ENCODE assay signal across 8 mouse cellular contexts in the genomic region with DNA sequence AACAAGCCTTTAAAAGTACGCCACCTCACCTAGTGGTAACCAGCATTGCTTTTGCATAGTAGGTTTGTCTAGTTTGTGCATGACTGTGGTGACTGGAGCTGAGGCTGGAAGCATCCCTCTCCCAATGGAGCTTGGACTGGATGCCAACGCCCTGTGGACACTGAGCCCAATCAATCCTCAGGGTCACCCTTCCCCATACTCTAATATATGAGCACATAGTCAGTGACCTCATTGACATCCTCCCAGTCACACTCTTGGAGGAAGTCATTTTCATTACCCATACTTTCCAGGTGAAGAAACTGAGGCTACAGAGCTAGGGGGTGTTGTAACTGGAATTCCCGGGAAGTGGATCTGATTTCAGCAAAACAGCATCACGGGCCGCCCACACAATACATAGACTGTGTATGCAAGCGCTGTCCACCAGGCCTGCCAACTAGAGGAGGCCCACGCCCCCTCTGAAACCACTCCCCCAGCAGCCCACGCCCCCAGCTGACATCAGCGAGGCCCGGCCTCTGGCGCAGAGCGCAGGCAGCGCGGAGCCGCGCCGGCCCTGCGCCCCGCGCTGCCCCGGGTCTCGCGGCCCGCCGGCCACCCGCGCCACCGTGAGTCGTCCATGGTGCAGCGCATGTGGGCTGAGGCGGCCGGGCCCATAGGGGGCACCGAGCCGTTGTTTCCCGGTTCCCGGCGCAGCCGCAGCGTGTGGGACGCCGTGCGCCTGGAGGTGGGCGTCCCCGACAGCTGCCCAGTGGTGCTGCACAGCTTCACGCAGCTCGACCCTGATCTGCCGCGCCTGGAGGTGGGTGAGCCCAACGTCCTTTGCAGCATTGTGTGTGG. TPM values are rescaled to one million over a fixed set of nuclear protein-coding genes. Genes with fewer than 3 reads are reported as not detected.
DNase-seq lines count a peak whose midpoint lies in the region; ATAC-seq and TF ChIP-seq lines count a peak whose summit lies in the region.

No protein-coding gene starts in this region.

- WGBS in hindbrain, embryonic 13.5 days: 4% methylated on average over 44 of the region's 49 CpGs

- no peaks in the 10 kb centered on the region for H3K36me3 ChIP-seq in hindbrain, embryonic 13.5 days

- no peak for DNase-seq in Patski (ENCODE audit: low read depth, low spot score)
- DNase-seq in cerebellum, postnatal 10 days: peak; percentile 91 to 94
- peak; percentile 77 for DNase-seq in frontal cortex, postnatal 14 days (ENCODE audit: low spot score in 2 of 2)
- peak; percentile 89 to 90 for DNase-seq in layer of hippocampus, postnatal 36 days
- peak; percentile 96 for DNase-seq in lung, postnatal 36 days
- peak; percentile 93 for DNase-seq in right cerebral cortex, adult 18-20 months
- DNase-seq in urinary bladder, postnatal 10 days (ENCODE audit: low spot score): peak; percentile 56

- in situ Hi-C loops in Patski (cut with MboI; ENCODE audit: low pct_unique_long_range_greater_than_20kb): no loop called here

- POLR2A ChIA-PET in Patski (lab: Charles Lee): interaction anchor here (1.0 to 1.8 kb wide), 6 partner anchors 8 to 16 kb away, joined by 3 to 6 read pairs (median 3); no protein-coding TSS in a partner anchor

- ATAC-seq in Patski: peak; percentile 77
- ATAC-seq in hindbrain, embryonic 13.5 days (ENCODE audit: low FRiP score): peak; percentile 86

- CTCF ChIA-PET in Patski (lab: Charles Lee): interaction anchor here (1.1 kb wide), 1 partner anchor 44 kb away, joined by 3 read pairs; no protein-coding TSS in a partner anchor

- H3K4me3 ChIP-seq in hindbrain, embryonic 13.5 days: peak overlapping the region; percentile 58

- H3K27ac ChIP-seq in hindbrain, embryonic 13.5 days: peak overlapping the region; percentile 93

- peaks cover 100% of the 10 kb centered on the region for H3K4me1 ChIP-seq in hindbrain, embryonic 13.5 days (replicated peaks)

- no peaks in the 10 kb centered on the region for H3K9me3 ChIP-seq in hindbrain, embryonic 13.5 days

- peak overlapping the region; percentile 90 for H3K9ac ChIP-seq in hindbrain, embryonic 13.5 days

- H3K4me2 ChIP-seq in hindbrain, embryonic 13.5 days: peak overlapping the region; percentile 71

- TF ChIP-seq CTCF in Patski (IDR thresholded peaks at IDR 0.05): no peak

- no peaks in the 10 kb centered on the region for H3K27me3 ChIP-seq in Patski
- H3K27me3 ChIP-seq in hindbrain, embryonic 13.5 days: no peaks in the 10 kb centered on the region

RNA-seq across cellular contexts. Expression of gene Ralgds, which starts 20.2 kb away (rescaled TPM):
- 45.5 TPM for polyA plus RNA-seq in Patski (2021)
- polyA plus RNA-seq in hindbrain, embryonic 13.5 days (2015; fragmentation: Nextera tagmentation; extraction: Ambion mirVana): 78.9 and 87.9 TPM in 2 replicates
- total RNA-seq in layer of hippocampus, postnatal 36 days (2021): 100 to 1,000 TPM; 123 to 128 TPM

RNA-seq across cellular contexts. Expression of gene Gm10134, which starts 27.3 kb away (rescaled TPM):
- polyA plus RNA-seq in Patski (2021): not detected
- 2.1 and 3.6 TPM in 2 replicates for polyA plus RNA-seq in hindbrain, embryonic 13.5 days (2015; fragmentation: Nextera tagmentation; extraction: Ambion mirVana)
- total RNA-seq in layer of hippocampus, postnatal 36 days (2021): 1 to 10 TPM in 1 of 2 experiments, not detected in 1; 1.9 TPM

RNA-seq across cellular contexts. Expression of gene Cel, which starts 30.0 kb away (rescaled TPM):
- polyA plus RNA-seq in Patski (2021): not detected
- 0.08 and 0.13 TPM in 2 replicates for polyA plus RNA-seq in hindbrain, embryonic 13.5 days (2015; fragmentation: Nextera tagmentation; extraction: Ambion mirVana)
- not detected for total RNA-seq in layer of hippocampus, postnatal 36 days (2021)

RNA-seq across cellular contexts. Expression of gene Gbgt1, which starts 36.5 kb away (rescaled TPM):
- polyA plus RNA-seq in Patski (2021): not detected
- polyA plus RNA-seq in hindbrain, embryonic 13.5 days (2015; fragmentation: Nextera tagmentation; extraction: Ambion mirVana): 0.52 and 1.0 TPM in 2 replicates
- 1 to 10 TPM; 1.2 to 1.8 TPM for total RNA-seq in layer of hippocampus, postnatal 36 days (2021)

RNA-seq across cellular contexts. Expression of gene Gtf3c5, which starts 50.4 kb away (rescaled TPM):
- 30.5 TPM for polyA plus RNA-seq in Patski (2021)
- polyA plus RNA-seq in hindbrain, embryonic 13.5 days (2015; fragmentation: Nextera tagmentation; extraction: Ambion mirVana): 40.8 and 46.8 TPM in 2 replicates
- 10 to 100 TPM; 17.4 to 18.9 TPM for total RNA-seq in layer of hippocampus, postnatal 36 days (2021)
